Mouse (Mus musculus) brown adipose tissue, adult 24 weeks (tissue): ENCODE results near the gene Kirrel. TPM values are rescaled to one million over a fixed set of nuclear protein-coding genes. Genes with fewer than 3 reads are reported as not detected.

Experiments
- H3K27ac ChIP-seq: fragments of 200-500 bp; replicated peaks from 2 replicates; pipeline ENCODE4 v1.5.1; 2012; ENCODE audit warnings: low read depth, mild to moderate bottlenecking, low read length
- H3K4me1 ChIP-seq: fragments of 200-500 bp; 2 replicates; pipeline ENCODE4 v1.6.1; 2012; ENCODE audit warnings: low read length, mixed read lengths; ENCODE audit not compliant: control insufficient read depth, insufficient read depth, insufficient read length
- H3K4me3 ChIP-seq: fragments of 200-500 bp; 2 replicates; pipeline ENCODE4 v1.5.1; 2012; ENCODE audit warnings: low read depth, mild to moderate bottlenecking, low read length, moderate library complexity; ENCODE audit not compliant: insufficient read depth
- polyA plus RNA-seq: library from polyadenylated mRNA; stranded (reverse); fragments of >200 nt; gene quantifications from 2 replicates; pipeline ENCODE4 v1.2.4, GENCODE M21; 2012; ENCODE audit not compliant: missing spikeins, insufficient read depth, insufficient read length

Kirrel gene
- polyA plus RNA-seq, 1 experiment: 4.8 TPM

GRCm38 (mm10) chr3:87093718-87094117 is 80.8 kb downstream of the Kirrel start:
- Histone ChIP-seq H3K4me3 (no peak overlapping the region), H3K4me1 (peaks cover 6% of the 10 kb centered on the region), H3K27ac (no peak overlapping the region)

DNA sequence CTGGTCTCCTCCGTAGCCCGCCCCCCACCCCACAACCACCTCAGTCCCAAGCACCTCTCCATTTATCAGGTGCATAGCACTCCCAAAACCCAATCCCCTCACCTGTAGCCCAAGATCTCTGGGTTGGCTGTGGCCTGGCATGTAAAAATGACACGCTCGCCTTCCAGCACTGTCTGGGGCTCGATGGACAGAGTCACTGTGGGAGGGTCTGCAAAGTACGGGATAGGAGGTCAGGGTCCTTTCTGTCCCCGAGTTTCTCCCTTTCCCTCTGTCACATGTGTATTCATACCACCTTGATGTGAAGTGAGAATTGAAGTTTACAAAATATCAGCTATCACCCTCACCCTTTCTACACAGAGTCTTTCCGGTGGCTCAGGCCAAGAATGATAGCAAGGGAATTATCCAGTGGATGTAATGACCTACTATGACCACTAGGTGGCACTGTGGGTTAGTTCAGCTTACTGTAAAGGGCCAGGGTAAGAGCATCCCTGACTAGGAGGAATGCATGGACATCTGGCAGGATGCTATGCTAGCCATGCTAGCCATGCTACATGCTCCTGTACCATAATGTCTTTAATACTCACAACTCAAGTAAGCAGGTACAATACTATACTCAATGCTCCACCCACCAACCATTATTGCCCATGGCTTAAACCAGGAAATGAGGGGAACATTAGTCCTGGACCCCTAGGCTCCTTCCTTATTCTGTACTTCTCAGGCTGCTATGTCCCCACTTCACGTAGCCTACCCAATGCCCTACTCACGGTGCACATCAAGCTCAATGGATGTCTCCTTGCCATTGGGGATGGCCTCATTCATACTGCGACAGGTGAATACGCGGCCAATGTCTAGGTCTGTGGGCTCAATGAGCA is 84.6 kb downstream of the Kirrel start:
- no peaks in the 10 kb centered on the region for H3K4me1 ChIP-seq
- no peak overlapping the region for H3K27ac ChIP-seq
- H3K4me3 ChIP-seq: no peak overlapping the region

GRCm38 (mm10) chr3:87087146-87087545 is 87.4 kb downstream of the Kirrel start:
- no peak overlapping the region for H3K4me3 ChIP-seq
- H3K4me1 ChIP-seq: no peaks in the 10 kb centered on the region
- H3K27ac ChIP-seq: no peak overlapping the region

DNA sequence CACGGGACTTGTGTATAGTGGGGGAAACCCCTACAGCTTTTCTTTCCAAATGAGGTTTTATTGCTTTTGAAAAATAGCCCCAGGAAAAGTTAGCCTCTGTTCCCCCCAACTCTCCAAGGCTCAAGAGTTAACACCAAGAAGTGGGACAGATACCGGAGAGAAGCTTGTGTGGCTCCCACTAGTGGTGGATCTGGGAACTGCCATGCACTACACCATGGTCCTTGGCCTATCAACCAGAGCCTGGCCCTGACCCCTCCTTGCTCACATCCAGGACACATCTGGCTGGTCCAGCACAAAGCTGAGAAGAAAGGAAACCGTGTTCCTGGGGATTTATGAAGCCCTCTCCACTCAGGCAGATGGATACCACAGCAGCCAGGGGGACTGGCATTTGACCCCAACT is 92.3 kb downstream of the Kirrel start:
- Histone ChIP-seq H3K27ac (no peak overlapping the region), H3K4me3 (no peak overlapping the region), H3K4me1 (no peaks in the 10 kb centered on the region)

GRCm38 (mm10) chr3:87079751-87080150 is 94.8 kb downstream of the Kirrel start:
- Histone ChIP-seq H3K4me1 (no peaks in the 10 kb centered on the region), H3K27ac (no peak overlapping the region), H3K4me3 (no peak overlapping the region)

- Histone ChIP-seq H3K4me1 (no peaks in the 10 kb centered on the region), H3K27ac (no peak overlapping the region), H3K4me3 (no peak overlapping the region)
These were observed 95.2 kb downstream of the Kirrel start for GRCm38 (mm10) chr3:87079301-87079700.

DNA sequence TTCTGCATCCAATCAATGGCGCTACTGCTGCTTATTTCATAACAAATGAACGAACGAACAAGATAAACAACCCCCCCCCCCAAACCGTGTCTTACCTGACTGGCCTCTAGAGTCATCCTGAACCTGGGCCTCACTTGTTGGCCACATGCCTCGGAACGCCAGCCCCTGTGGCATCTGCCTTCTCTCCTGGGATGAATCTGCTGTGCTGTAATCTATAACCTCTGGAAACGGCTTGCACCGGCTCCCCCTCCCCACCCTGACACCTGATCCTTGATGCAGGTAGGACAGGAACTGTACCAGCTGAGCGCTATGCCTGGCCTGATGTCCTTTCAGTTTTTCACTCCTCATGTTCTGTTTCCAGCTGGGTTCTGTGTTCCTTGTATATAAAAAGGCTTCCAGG is 96.9 kb downstream of the Kirrel start:
- H3K27ac ChIP-seq: no peak overlapping the region
- no peak overlapping the region for H3K4me3 ChIP-seq
- H3K4me1 ChIP-seq: no peaks in the 10 kb centered on the region

- Histone ChIP-seq H3K27ac (no peak overlapping the region), H3K4me1 (no peaks in the 10 kb centered on the region)
These were observed 97.6 kb downstream of the Kirrel start for GRCm38 (mm10) chr3:87076899-87077298.

GRCm38 (mm10) chr3:87076161-87076560 is 98.4 kb downstream of the Kirrel start:
- no peak overlapping the region for H3K4me3 ChIP-seq
- H3K4me1 ChIP-seq: no peaks in the 10 kb centered on the region
- no peak overlapping the region for H3K27ac ChIP-seq

More at GRCm38 (mm10) chr3:87076899-87077298, 97.6 kb downstream of the Kirrel start:
- no peak overlapping the region for H3K4me3 ChIP-seq

DNA sequence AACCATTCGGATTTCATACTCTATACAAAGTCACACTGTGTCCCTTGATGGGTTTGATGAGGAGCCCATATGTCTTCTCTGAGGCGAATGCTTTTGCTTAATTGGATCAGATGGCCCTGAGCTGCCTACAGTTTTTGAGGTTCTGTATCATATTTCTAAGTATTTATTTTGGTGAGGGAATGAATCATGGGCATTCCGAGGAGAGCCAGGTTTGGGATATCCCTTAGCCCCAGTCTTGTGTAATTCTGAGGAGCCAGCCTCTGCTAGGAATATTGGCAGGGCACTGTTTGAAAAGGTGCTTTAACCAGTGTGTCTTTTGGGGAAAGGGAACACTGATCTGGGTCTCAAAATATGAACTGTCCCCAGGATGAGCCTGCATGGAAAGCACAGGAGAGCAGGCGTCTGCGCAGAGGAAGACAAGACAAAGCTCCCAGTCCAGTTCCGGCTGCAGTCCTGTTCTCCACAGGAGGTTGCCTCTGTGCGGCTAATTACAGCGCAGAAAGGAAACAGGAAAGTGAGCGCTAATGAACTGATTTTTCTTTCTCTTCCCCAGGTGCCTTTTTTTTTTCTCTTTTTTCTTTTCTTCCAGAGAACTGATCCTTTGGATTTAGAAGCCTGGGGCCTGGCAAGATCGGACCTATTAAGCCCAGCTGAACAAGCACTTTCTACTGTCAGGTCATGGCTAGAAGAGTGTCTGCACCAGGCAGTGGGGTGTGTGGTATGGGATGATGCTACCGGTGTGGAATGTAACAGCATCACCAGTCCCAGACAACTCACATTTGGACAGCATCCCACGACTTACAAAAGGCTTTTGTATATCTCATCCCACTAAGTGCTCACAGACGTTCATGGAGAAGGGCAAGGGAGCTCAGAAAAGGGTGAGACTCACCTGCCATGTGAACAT is 101.7 kb downstream of the Kirrel start:
- H3K27ac ChIP-seq: no peak overlapping the region
- H3K4me3 ChIP-seq: no peak overlapping the region
- no peaks in the 10 kb centered on the region for H3K4me1 ChIP-seq

DNA sequence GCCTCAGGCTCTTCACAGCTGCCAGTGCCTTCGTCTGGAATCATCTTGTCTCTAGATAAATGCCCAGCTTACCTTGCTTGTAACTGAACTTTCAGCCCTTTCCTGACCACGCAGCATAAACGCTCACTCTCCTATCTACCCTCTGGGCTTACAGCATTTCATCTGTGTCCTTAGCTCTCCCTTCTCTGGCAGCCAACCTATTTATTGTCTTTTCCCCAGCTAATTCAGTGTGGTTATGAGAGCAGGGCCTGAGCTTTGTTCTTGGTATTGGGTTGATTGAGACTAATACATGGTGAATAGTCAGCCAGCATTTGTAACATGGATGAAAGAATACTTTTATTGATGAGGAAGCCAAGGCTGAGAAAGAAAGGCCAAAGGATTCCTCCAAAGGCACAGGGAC is 102.4 kb downstream of the Kirrel start:
- no peaks in the 10 kb centered on the region for H3K4me1 ChIP-seq
- H3K4me3 ChIP-seq: no peak overlapping the region
- H3K27ac ChIP-seq: no peak overlapping the region

DNA sequence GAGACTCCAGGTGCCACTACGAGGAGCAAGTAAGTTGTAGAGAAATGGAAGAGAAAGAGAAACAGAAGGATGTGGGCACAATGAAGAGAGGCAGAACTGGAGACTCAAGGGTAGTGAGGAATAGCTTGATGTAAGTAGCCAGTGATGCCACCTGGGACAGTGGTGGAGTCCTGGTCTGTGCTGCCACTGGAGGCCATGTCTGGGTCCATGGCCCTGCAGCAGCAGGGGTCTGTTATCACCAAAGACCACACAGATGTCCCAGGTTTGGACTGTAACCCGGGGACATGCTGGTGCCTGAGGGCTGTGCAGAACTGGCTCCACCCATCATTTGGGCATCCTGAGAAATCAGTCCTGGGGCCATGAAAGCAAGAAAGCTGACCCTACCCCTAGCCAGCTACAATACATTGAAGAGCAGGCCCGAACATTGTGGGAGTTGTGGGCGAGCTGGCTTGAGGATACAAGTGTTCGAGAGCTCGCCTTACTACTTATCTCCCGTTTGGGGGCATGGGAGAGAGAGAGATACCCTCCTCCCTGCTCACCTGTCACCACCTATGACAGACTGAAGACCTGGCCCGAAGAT is 107.1 kb downstream of the Kirrel start:
- H3K4me3 ChIP-seq: no peak overlapping the region
- no peak overlapping the region for H3K27ac ChIP-seq
- no peaks in the 10 kb centered on the region for H3K4me1 ChIP-seq

- Histone ChIP-seq H3K4me3 (no peak overlapping the region), H3K4me1 (no peaks in the 10 kb centered on the region), H3K27ac (no peak overlapping the region)
These were observed 120.6 kb downstream of the Kirrel start for GRCm38 (mm10) chr3:87053939-87054338.

DNA sequence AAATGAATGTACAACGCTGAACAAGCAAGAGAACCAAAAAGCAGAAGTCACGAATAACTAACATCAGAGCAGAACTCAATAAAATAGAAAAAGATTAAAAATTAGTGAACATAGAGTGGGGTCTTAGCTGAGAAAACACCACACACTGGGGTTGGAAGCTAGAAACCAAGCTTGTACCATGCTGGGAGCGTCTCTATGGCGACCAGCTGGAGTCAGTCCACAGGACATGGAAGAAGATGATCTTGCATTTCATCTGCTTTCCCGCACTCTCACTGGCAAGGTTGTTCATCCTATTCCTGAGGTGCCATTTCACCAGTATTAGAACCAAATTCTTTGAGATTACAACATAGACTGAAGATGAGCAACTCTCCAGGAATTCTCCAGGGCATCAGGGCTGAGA is 126.7 kb downstream of the Kirrel start:
- H3K27ac ChIP-seq: no peak overlapping the region
- H3K4me1 ChIP-seq: no peaks in the 10 kb centered on the region
- no peak overlapping the region for H3K4me3 ChIP-seq

GRCm38 (mm10) chr3:87041733-87042132 is 132.8 kb downstream of the Kirrel start:
- H3K4me1 ChIP-seq: no peaks in the 10 kb centered on the region
- no peak overlapping the region for H3K4me3 ChIP-seq
- H3K27ac ChIP-seq: no peak overlapping the region
